Mouse (Mus musculus) heart, embryonic 15.5 days (tissue): ENCODE results near the gene Actn2. TPM values are rescaled to one million over a fixed set of nuclear protein-coding genes. Genes with fewer than 3 reads are reported as not detected.

Source experiments
- ATAC-seq: fragments of 200-750 bp; cut with Nextera tagmentation; replicated peaks from 2 replicates; pipeline ENCODE4 v1.8.0; 2017; ENCODE audit warnings: low read depth, moderate TSS enrichment; ENCODE audit not compliant: insufficient number of reproducible peaks, insufficient read depth, low FRiP score
- H3K27ac ChIP-seq: fragments of 300-500 bp; sonication (generic); 2 replicates; pipeline ENCODE4 v1.5.1; 2015; ENCODE audit warnings: mild to moderate bottlenecking, inconsistent platforms
- H3K27me3 ChIP-seq: fragments of 300-500 bp; sonication (generic); 2 replicates; pipeline ENCODE4 v1.6.1; 2015; ENCODE audit warnings: inconsistent platforms
- H3K36me3 ChIP-seq: fragments of 300-500 bp; sonication (generic); 2 replicates; pipeline ENCODE4 v1.6.1; 2015; ENCODE audit warnings: mild to moderate bottlenecking, inconsistent platforms
- H3K4me1 ChIP-seq: fragments of 300-500 bp; sonication (generic); replicated peaks from 2 replicates; pipeline ENCODE4 v1.6.1; 2015; ENCODE audit warnings: inconsistent platforms
- H3K4me2 ChIP-seq: fragments of 300-500 bp; sonication (generic); 2 replicates; pipeline ENCODE4 v1.6.1; 2015; ENCODE audit warnings: inconsistent platforms, mild to moderate bottlenecking, moderate library complexity
- H3K4me3 ChIP-seq: fragments of 300-500 bp; sonication (generic); 2 replicates; pipeline ENCODE4 v1.5.1; 2015; ENCODE audit warnings: mild to moderate bottlenecking, inconsistent platforms
- H3K9ac ChIP-seq: fragments of 300-500 bp; sonication (generic); 2 replicates; pipeline ENCODE4 v1.6.1; 2015; ENCODE audit warnings: mild to moderate bottlenecking, inconsistent platforms
- H3K9me3 ChIP-seq: fragments of 300-500 bp; sonication (generic); replicated peaks from 2 replicates; pipeline ENCODE4 v1.6.1; 2016; ENCODE audit warnings: inconsistent platforms
- WGBS: fragments of 180-500 bp; shearing (Covaris S2); methylation state at CpG from one replicate; pipeline ENCODE4 v1.1.7; 2015; ENCODE audit warnings: mixed read lengths; 5-methylcytosine and 5-hydroxymethylcytosine counted together
- polyA plus RNA-seq: library from polyadenylated mRNA; unstranded; fragments of >200 nt; fragmentation: Nextera tagmentation; extraction: Ambion mirVana; gene quantifications from 2 replicates; pipeline ENCODE4 v1.2.1, GENCODE M21; 2015

Gene Actn2
- polyA plus RNA-seq: 1,445 and 1,519 TPM in 2 replicates

- peak; percentile 84 for ATAC-seq
- Histone ChIP-seq H3K9me3 (no peaks in the 10 kb centered on the region), H3K4me1 (peaks cover 11% of the 10 kb centered on the region), H3K27ac (peak within 1 kb of the TSS; percentile 91), H3K27me3 (no peaks in the 10 kb centered on the region), H3K4me3 (peak within 1 kb of the TSS; percentile 68), H3K9ac (peak within 1 kb of the TSS; percentile 65), H3K36me3 (no peaks in the 10 kb centered on the region), H3K4me2 (peak within 1 kb of the TSS; percentile 61)
- under 1% methylated on average over 43 of the region's 43 CpGs for WGBS
These were observed at the start of gene Actn2 for GRCm38 (mm10) chr13:12340183-12340975. Actn2 (minus strand) TSS chr13:12340760.

- no peaks in the 10 kb centered on the region for H3K36me3 ChIP-seq
- H3K9me3 ChIP-seq: no peaks in the 10 kb centered on the region
- no peaks in the 10 kb centered on the region for H3K27me3 ChIP-seq
- no peak for ATAC-seq
- H3K27ac ChIP-seq: peak overlapping the region; percentile 73; the same call in 1 of the 2 replicates
- H3K4me1 ChIP-seq: 0 out of 2 replicates have a peak, but pooled peaks cover 5% of the 10 kb centered on the region
- H3K4me3 ChIP-seq: no peak overlapping the region
- no peak overlapping the region for H3K4me2 ChIP-seq
- H3K9ac ChIP-seq: no peak overlapping the region
These were observed 45.7 kb upstream of the Actn2 start for GRCm38 (mm10) chr13:12386286-12386685.

- Histone ChIP-seq H3K4me1 (0 out of 2 replicates have a peak, but pooled peaks cover 5% of the 10 kb centered on the region), H3K9me3 (no peaks in the 10 kb centered on the region), H3K4me2 (no peak overlapping the region), H3K4me3 (no peak overlapping the region), H3K27me3 (no peaks in the 10 kb centered on the region), H3K9ac (no peak overlapping the region), H3K27ac (peak overlapping the region; percentile 73), H3K36me3 (no peaks in the 10 kb centered on the region)
- ATAC-seq: 0 out of 2 replicates have a peak, but pooled peaks have one; percentile 62
These were observed 44.2 kb upstream of the Actn2 start for GRCm38 (mm10) chr13:12384796-12385195.

GRCm38 (mm10) chr13:12376778-12377177, 36.2 kb upstream of the Actn2 start:
- no peak for ATAC-seq
- H3K9ac ChIP-seq: no peak overlapping the region
- 60% methylated on average over 1 of the region's 1 CpGs for WGBS
- no peak overlapping the region for H3K4me2 ChIP-seq
- H3K4me1 ChIP-seq: 0 out of 2 replicates have a peak, but pooled peaks cover 2% of the 10 kb centered on the region
- H3K9me3 ChIP-seq: no peaks in the 10 kb centered on the region
- no peak overlapping the region for H3K4me3 ChIP-seq
- H3K36me3 ChIP-seq: no peaks in the 10 kb centered on the region
- no peaks in the 10 kb centered on the region for H3K27me3 ChIP-seq
- H3K27ac ChIP-seq: no peak overlapping the region

GRCm38 (mm10) chr13:12372755-12373154, 32.2 kb upstream of the Actn2 start:
- Histone ChIP-seq H3K27me3 (no peaks in the 10 kb centered on the region), H3K9me3 (no peaks in the 10 kb centered on the region), H3K4me1 (peaks cover 15% of the 10 kb centered on the region), H3K4me3 (no peak overlapping the region), H3K4me2 (no peak overlapping the region), H3K9ac (no peak overlapping the region), H3K36me3 (no peaks in the 10 kb centered on the region), H3K27ac (no peak overlapping the region)
- 35% methylated on average over 3 of the region's 3 CpGs for WGBS
- no peak for ATAC-seq

GRCm38 (mm10) chr13:12369930-12370329, 29.4 kb upstream of the Actn2 start:
- Histone ChIP-seq H3K9me3 (no peaks in the 10 kb centered on the region), H3K9ac (peak overlapping the region; percentile 28), H3K4me1 (peaks cover 15% of the 10 kb centered on the region), H3K4me2 (peak overlapping the region; percentile 52), H3K36me3 (no peaks in the 10 kb centered on the region), H3K27me3 (no peaks in the 10 kb centered on the region), H3K27ac (peak overlapping the region; percentile 92), H3K4me3 (peak overlapping the region; percentile 29)
- ATAC-seq: peak; percentile 85
- 41% methylated on average over 11 of the region's 11 CpGs for WGBS

- H3K4me3 ChIP-seq: peak overlapping the region; percentile 29
- peak overlapping the region; percentile 92 for H3K27ac ChIP-seq
- H3K9ac ChIP-seq: peak overlapping the region; percentile 28
- H3K4me2 ChIP-seq: peak overlapping the region; percentile 52
- H3K9me3 ChIP-seq: no peaks in the 10 kb centered on the region
- ATAC-seq: peak; percentile 47
- H3K36me3 ChIP-seq: no peaks in the 10 kb centered on the region
- H3K4me1 ChIP-seq: peaks cover 15% of the 10 kb centered on the region
- 25% methylated on average over 8 of the region's 8 CpGs for whole genome bisulfite sequencing
- H3K27me3 ChIP-seq: no peaks in the 10 kb centered on the region
These were observed 28.6 kb upstream of the Actn2 start for GRCm38 (mm10) chr13:12369041-12369621.

- ATAC-seq: peak; percentile 26; the same call in 1 of the 2 replicates
- H3K27ac ChIP-seq: peak overlapping the region; percentile 42; the same call in 1 of the 2 replicates
- no peak overlapping the region for H3K9ac ChIP-seq
- peaks cover 2% of the 10 kb centered on the region; the same call in 1 of the 2 replicates for H3K4me1 ChIP-seq
- no peaks in the 10 kb centered on the region for H3K9me3 ChIP-seq
- no peak overlapping the region for H3K4me2 ChIP-seq
- H3K27me3 ChIP-seq: no peaks in the 10 kb centered on the region
- no peaks in the 10 kb centered on the region for H3K36me3 ChIP-seq
- 56% methylated on average over 4 of the region's 4 CpGs for WGBS
- H3K4me3 ChIP-seq: no peak overlapping the region
These were observed 20.9 kb upstream of the Actn2 start for GRCm38 (mm10) chr13:12361486-12361885.

GRCm38 (mm10) chr13:12357554-12357953, 17.0 kb upstream of the Actn2 start:
- H3K36me3 ChIP-seq: no peaks in the 10 kb centered on the region
- 63% methylated on average over 5 of the region's 5 CpGs for WGBS
- H3K27ac ChIP-seq: no peak overlapping the region
- no peaks in the 10 kb centered on the region for H3K9me3 ChIP-seq
- H3K9ac ChIP-seq: no peak overlapping the region
- H3K4me1 ChIP-seq: peaks cover 2% of the 10 kb centered on the region; the same call in 1 of the 2 replicates
- H3K4me2 ChIP-seq: no peak overlapping the region
- H3K27me3 ChIP-seq: no peaks in the 10 kb centered on the region
- no peak for ATAC-seq
- no peak overlapping the region for H3K4me3 ChIP-seq

- Histone ChIP-seq H3K36me3 (no peaks in the 10 kb centered on the region), H3K27ac (no peak overlapping the region), H3K9me3 (no peaks in the 10 kb centered on the region), H3K27me3 (no peaks in the 10 kb centered on the region), H3K4me1 (no peaks in the 10 kb centered on the region; the same call in 1 of the 2 replicates), H3K9ac (no peak overlapping the region), H3K4me3 (no peak overlapping the region), H3K4me2 (no peak overlapping the region)
- no peak for ATAC-seq
- 57% methylated on average over 4 of the region's 4 CpGs for WGBS
These were observed 15.6 kb upstream of the Actn2 start for GRCm38 (mm10) chr13:12356184-12356583.

GRCm38 (mm10) chr13:12349197-12349824, 8.8 kb upstream of the Actn2 start:
- no peaks in the 10 kb centered on the region for H3K9me3 ChIP-seq
- no peak overlapping the region for H3K27ac ChIP-seq
- 65% methylated on average over 13 of the region's 13 CpGs for WGBS
- no peak overlapping the region for H3K4me2 ChIP-seq
- no peaks in the 10 kb centered on the region for H3K4me1 ChIP-seq
- no peaks in the 10 kb centered on the region for H3K27me3 ChIP-seq
- no peaks in the 10 kb centered on the region for H3K36me3 ChIP-seq
- H3K9ac ChIP-seq: no peak overlapping the region
- ATAC-seq: no peak
- H3K4me3 ChIP-seq: no peak overlapping the region
